Mouse (Mus musculus): ENCODE measurements around the gene Sgcb. TPM values are rescaled to one million over a fixed set of nuclear protein-coding genes. Genes with fewer than 3 reads are reported as not detected.
A peak's percentile ranks its signal among the peaks of the same experiment; 100 is the strongest.
"Not testable (repeated sequence)": the region's sequence is repeated elsewhere in the genome, so short reads cannot be mapped to it uniquely, and the experiment has no call there.

The Sgcb gene
- total RNA-seq, 4 experiments from 2014 or later: 47.6 to 53.3 (median 48.4) TPM

- DNase-seq (ENCODE audit: low spot score in 2 of 2): peak; percentile 51 to 82
Observed at GRCm38 (mm10) chr5:73633141-73633540, 14.4 kb downstream of the Sgcb start.

GRCm38 (mm10) chr5:73632291-73632690 lies 15.3 kb downstream of the Sgcb start, which contains the start of gene Lrrc66:
Lrrc66 (minus strand) TSS chr5:73632526.
- no peak for DNase-seq (ENCODE audit: low spot score in 2 of 2)

GRCm38 (mm10) chr5:73631001-73631558 lies 16.5 kb downstream of the Sgcb start:
- no peak for DNase-seq (ENCODE audit: low spot score in 2 of 2)

- no peak for DNase-seq (ENCODE audit: low spot score in 2 of 2)
Observed at GRCm38 (mm10) chr5:73630141-73630540, 17.4 kb downstream of the Sgcb start.

- no peak for DNase-seq (ENCODE audit: low spot score in 2 of 2)
Observed at GRCm38 (mm10) chr5:73627991-73628390, 19.6 kb downstream of the Sgcb start.

- no peak for DNase-seq (ENCODE audit: low spot score in 2 of 2)
Observed at GRCm38 (mm10) chr5:73627559-73627958, 20.0 kb downstream of the Sgcb start.

GRCm38 (mm10) chr5:73626842-73627241 lies 20.7 kb downstream of the Sgcb start:
- DNase-seq (ENCODE audit: low spot score in 2 of 2): no peak

GRCm38 (mm10) chr5:73625505-73625904 lies 22.1 kb downstream of the Sgcb start:
- DNase-seq (ENCODE audit: low spot score in 2 of 2): no peak

GRCm38 (mm10) chr5:73618969-73619368 lies 28.6 kb downstream of the Sgcb start:
- DNase-seq (ENCODE audit: low spot score in 2 of 2): no peak

GRCm38 (mm10) chr5:73615211-73615610 lies 32.4 kb downstream of the Sgcb start:
- no peak for DNase-seq (ENCODE audit: low spot score in 2 of 2)

GRCm38 (mm10) chr5:73613296-73613695 lies 34.3 kb downstream of the Sgcb start:
- no peak for DNase-seq (ENCODE audit: low spot score in 2 of 2)

- no peak for DNase-seq (ENCODE audit: low spot score in 2 of 2)
Observed at GRCm38 (mm10) chr5:73611071-73611470, 36.5 kb downstream of the Sgcb start.

- no peak for DNase-seq (ENCODE audit: low spot score in 2 of 2)
Observed at GRCm38 (mm10) chr5:73604964-73605363, 42.6 kb downstream of the Sgcb start.

- no peak for DNase-seq (ENCODE audit: low spot score in 2 of 2)
Observed at GRCm38 (mm10) chr5:73604542-73604941, 43.0 kb downstream of the Sgcb start.

GRCm38 (mm10) chr5:73602865-73603264 lies 44.7 kb downstream of the Sgcb start:
- no peak for DNase-seq (ENCODE audit: low spot score in 2 of 2)

GRCm38 (mm10) chr5:73601361-73601763 lies 46.2 kb downstream of the Sgcb start:
- DNase-seq (ENCODE audit: low spot score in 2 of 2): peak; percentile 22 to 37

- DNase-seq (ENCODE audit: low spot score in 2 of 2): no peak
Observed at GRCm38 (mm10) chr5:73599991-73600390, 47.6 kb downstream of the Sgcb start.

GRCm38 (mm10) chr5:73598943-73599695 lies 48.5 kb downstream of the Sgcb start:
- DNase-seq (ENCODE audit: low spot score in 2 of 2): no peak

- no peak for DNase-seq (ENCODE audit: low spot score in 2 of 2)
Observed at GRCm38 (mm10) chr5:73587119-73587518, 60.5 kb downstream of the Sgcb start.

- no peak for DNase-seq (ENCODE audit: low spot score in 2 of 2)
Observed at GRCm38 (mm10) chr5:73586597-73586996, 61.0 kb downstream of the Sgcb start.

GRCm38 (mm10) chr5:73585212-73586115 lies 62.1 kb downstream of the Sgcb start:
- DNase-seq (ENCODE audit: low spot score in 2 of 2): peak in 1 of 2 experiments; percentile 34

- not testable (repeated sequence) for DNase-seq (ENCODE audit: low spot score in 2 of 2)
Observed at GRCm38 (mm10) chr5:73584011-73584410, 63.6 kb downstream of the Sgcb start.
